Mouse (Mus musculus) layer of hippocampus, adult 18-20 months (tissue): Measurements from ENCODE around the gene Gm904. TPM values are rescaled to one million over a fixed set of nuclear protein-coding genes. Genes with fewer than 3 reads are reported as not detected.
"Not testable (repeated sequence)": the region's sequence is repeated elsewhere in the genome, so short reads cannot be mapped to it uniquely, and the experiment has no call there.

Experiments used
- DNase-seq, 2 experiments: peaks; one replicate each; pipeline ENCODE4 v3.0.0; 2022; ENCODE audit warnings: low spot score in 2 of 2
- long read RNA-seq: library from polyadenylated mRNA; stranded (forward); transcript quantifications from one replicate; pipeline ENCODE4 v2.0.0, GENCODE M21; 2021
- microRNA-seq, 2 experiments: library from miRNA; unstranded; fragments of <30 nt; microRNA quantifications; one replicate each; pipeline ENCODE4 v1.2.0; 2021
- total RNA-seq, 2 experiments: library from RNA; stranded (reverse); gene quantifications; 2 replicates each; pipeline ENCODE4 v1.2.3; 2021

Gene Gm904
- not detected for total RNA-seq
- long read RNA-seq: 0 reads

DNA sequence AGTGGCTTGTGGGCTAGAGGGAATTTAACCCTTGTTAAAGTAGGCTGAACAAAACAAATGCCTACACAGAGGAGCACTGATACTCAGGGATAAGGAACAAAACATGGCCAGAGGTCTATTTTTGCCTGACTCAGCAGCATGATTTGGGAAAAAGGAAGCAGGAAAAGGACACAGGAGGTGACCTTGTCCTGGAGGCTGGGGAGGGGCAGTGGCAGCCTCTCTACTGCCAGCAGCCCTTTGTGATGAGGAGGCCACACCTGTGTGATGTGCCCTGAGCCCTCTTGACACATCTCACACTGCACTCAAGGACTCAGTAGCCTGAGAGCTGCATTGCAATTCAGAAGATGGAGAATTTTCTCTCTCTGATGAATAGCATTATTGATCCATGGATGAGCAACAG, at the start of gene Gm904:
Gm904 (plus strand) TSS at position 301 of the 400 bp plus-strand sequence.
- not testable (repeated sequence) for DNase-seq

DNA sequence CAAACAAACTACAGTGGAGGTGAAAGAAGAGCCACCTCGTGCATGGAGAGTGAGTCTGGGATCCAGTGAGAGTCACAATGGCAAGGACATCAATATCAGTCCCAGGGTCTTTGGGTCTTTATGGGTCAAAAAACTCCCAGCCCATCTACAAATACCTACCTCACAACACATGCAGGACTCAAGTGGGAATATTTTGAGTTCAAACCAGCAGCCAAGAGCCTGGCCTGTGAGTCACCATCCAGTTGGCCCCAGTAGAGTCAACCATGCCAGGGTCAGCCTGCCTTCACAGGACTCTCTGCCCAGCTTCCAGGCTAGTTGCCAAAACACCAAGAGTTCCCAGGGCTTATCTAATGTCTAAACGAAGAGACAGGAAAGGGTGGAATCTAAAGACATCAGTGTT, 5.7 kb downstream of the Gm904 start:
- DNase-seq: not testable (repeated sequence)

Small RNA genes within 50 kb of the gene (microRNA-seq; reads per million reads assigned to microRNA genes)
- gene Gm23952 (0 reads per million in 2 experiments), gene Mir683-2 (0 reads per million in 2 experiments)

Other genes starting within 250 kb of the Gm904 start
- 10 to 100 TPM; 12.8 to 14.6 TPM for gene Fbxw17, start 225.4 kb upstream of the Gm904 start, total RNA-seq
- not detected for gene Gm47429, start 199.3 kb upstream of the Gm904 start, total RNA-seq
- not detected for gene Nutm2, start 175.9 kb upstream of the Gm904 start, total RNA-seq
- gene Gm8765, start 55.1 kb downstream of the Gm904 start, total RNA-seq: not detected